ENCODE assay signal across 23 mouse cellular contexts in the genomic region with DNA sequence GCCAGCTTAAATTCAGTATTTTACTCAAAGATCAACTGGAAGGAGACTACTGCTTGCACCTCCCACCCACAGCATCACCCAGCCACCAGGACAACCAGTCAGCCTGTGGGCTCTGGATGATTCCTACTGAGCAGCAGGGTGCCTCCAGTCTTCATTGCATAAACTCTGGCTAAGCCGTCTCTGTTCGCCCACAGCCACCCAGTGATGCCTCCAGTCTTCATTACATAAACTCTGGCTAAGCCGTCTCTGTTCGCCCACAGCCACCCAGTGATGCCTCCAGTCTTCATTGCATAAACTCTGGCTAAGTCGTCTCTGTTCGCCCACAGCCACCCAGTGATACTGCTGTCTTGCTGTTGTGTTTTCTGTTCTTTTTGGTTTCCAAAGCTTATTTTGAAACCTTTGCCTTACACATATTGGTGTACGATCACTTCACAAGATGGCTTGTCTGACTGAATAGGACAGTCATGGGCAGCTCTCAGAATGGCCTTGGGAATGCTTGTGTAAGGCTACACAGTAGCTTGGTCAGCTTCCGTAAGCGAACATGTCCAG.
A peak's percentile ranks its signal among the peaks of the same experiment; 100 is the strongest.
DNase-seq lines count a peak whose midpoint lies in the region; ATAC-seq and TF ChIP-seq lines count a peak whose summit lies in the region.
"Had no signal": no experiment of that assay in that cellular context is flagged by ENCODE, and none has a peak within 500 bp of the region (broad histone marks: within the 10 kb centered on the region; RNA-seq: fewer than 3 reads in every experiment).

No protein-coding gene starts in this region.

- H3K9ac ChIP-seq in midbrain, embryonic 11.5 days (ENCODE audit: low read length), result no peak overlapping the region
- no peak overlapping the region for H3K9ac ChIP-seq in midbrain, postnatal 0 days (replicated peaks; ENCODE audit: low read length, poor library complexity, severe bottlenecking)
- H3K9ac ChIP-seq: embryonic facial prominence, embryonic 13.5 days; forebrain, postnatal 0 days; heart, embryonic 12.5 days; liver, embryonic 12.5 days; lung, embryonic 14.5 days had no signal

- 0 out of 2 replicates have a peak, but pooled peaks cover 4% of the 10 kb centered on the region for H3K4me1 ChIP-seq in heart, embryonic 10.5 days
- H3K4me1 ChIP-seq in midbrain, embryonic 11.5 days (ENCODE audit: control insufficient read depth, insufficient read depth, low read length), result no peaks in the 10 kb centered on the region
- no peaks in the 10 kb centered on the region for H3K4me1 ChIP-seq in midbrain, postnatal 0 days (ENCODE audit: insufficient read depth, low read length)
- no peaks in the 10 kb centered on the region for H3K4me1 ChIP-seq in embryonic facial prominence, embryonic 10.5 days
- H3K4me1 ChIP-seq: liver, embryonic 12.5 days had no signal

- no peak for ATAC-seq in midbrain, embryonic 11.5 days (ENCODE audit: low FRiP score)
- no peak for ATAC-seq in midbrain, postnatal 0 days (ENCODE audit: low FRiP score)
- ATAC-seq: forebrain, postnatal 0 days; hindbrain, postnatal 0 days; liver, embryonic 12.5 days had no signal

- no peaks in the 10 kb centered on the region for H3K36me3 ChIP-seq in heart, embryonic 10.5 days
- H3K36me3 ChIP-seq in midbrain, embryonic 11.5 days (ENCODE audit: control insufficient read depth, insufficient read depth, low read length), result no peaks in the 10 kb centered on the region
- H3K36me3 ChIP-seq in midbrain, postnatal 0 days (ENCODE audit: insufficient read depth, low read length), result no peaks in the 10 kb centered on the region
- no peaks in the 10 kb centered on the region for H3K36me3 ChIP-seq in embryonic facial prominence, embryonic 10.5 days (replicated peaks)
- H3K36me3 ChIP-seq: embryonic facial prominence, embryonic 13.5 days; liver, embryonic 12.5 days had no signal

- DNase-seq in heart, embryonic 10.5 days (ENCODE audit: low spot score), result peak; percentile 43
- DNase-seq in heart, adult 11 months, result no peak
- peak; percentile 62 for DNase-seq in midbrain, embryonic 11.5 days (ENCODE audit: low spot score, missing footprints)
- DNase-seq in midbrain, postnatal 0 days (ENCODE audit: low spot score), result no peak
- peak; percentile 4 for DNase-seq in embryonic facial prominence, embryonic 10.5 days (ENCODE audit: low spot score)
- DNase-seq in left cerebral cortex, postnatal 36 days (ENCODE audit: low spot score in 2 of 2), result peak; percentile 49 to 58
- no peak for DNase-seq in cerebellum, adult 8-10 months
- DNase-seq in ovary, adult 18-20 months (ENCODE audit: low spot score), result no peak
- DNase-seq: adrenal gland, adult 8-10 months; B cell, adult 2 months; cerebellum, adult 18-20 months; forebrain, postnatal 0 days; gastrocnemius, postnatal 36 days; heart, postnatal 36 days; kidney, adult 2 months; kidney, postnatal 14 days; lung, embryonic 14.5 days; midbrain, embryonic 14.5 days; thymus, adult 2 months had no signal

- H3K4me2 ChIP-seq in midbrain, embryonic 11.5 days, result no peak overlapping the region
- no peak overlapping the region for H3K4me2 ChIP-seq in midbrain, postnatal 0 days (ENCODE audit: low read depth, low read length, poor library complexity, severe bottlenecking)
- H3K4me2 ChIP-seq: embryonic facial prominence, embryonic 13.5 days; heart, embryonic 12.5 days; liver, embryonic 12.5 days; lung, embryonic 14.5 days had no signal

- WGBS in heart, embryonic 10.5 days, result 88% methylated on average over 9 of the region's 9 CpGs
- WGBS in midbrain, embryonic 11.5 days, result 90% methylated on average over 9 of the region's 9 CpGs
- WGBS in midbrain, postnatal 0 days, result 91% methylated on average over 9 of the region's 9 CpGs
- WGBS in embryonic facial prominence, embryonic 10.5 days, result 93% methylated on average over 9 of the region's 9 CpGs

- no peak overlapping the region for H3K4me3 ChIP-seq in heart, embryonic 10.5 days
- no peak overlapping the region for H3K4me3 ChIP-seq in midbrain, embryonic 11.5 days (ENCODE audit: low read depth, low read length)
- no peak overlapping the region for H3K4me3 ChIP-seq in midbrain, postnatal 0 days (ENCODE audit: low read depth, low read length)
- no peak overlapping the region for H3K4me3 ChIP-seq in embryonic facial prominence, embryonic 10.5 days
- H3K4me3 ChIP-seq: embryonic facial prominence, embryonic 13.5 days; heart, embryonic 12.5 days; liver, embryonic 12.5 days had no signal

- intact Hi-C loops in left cerebral cortex, postnatal 36 days (cut with DNase I), result no loop called here

- H3K27me3 ChIP-seq in heart, embryonic 10.5 days (ENCODE audit: insufficient read depth, poor library complexity, severe bottlenecking), result no peaks in the 10 kb centered on the region
- no peaks in the 10 kb centered on the region for H3K27me3 ChIP-seq in midbrain, embryonic 11.5 days (ENCODE audit: control insufficient read depth, insufficient read depth, low read length)
- no peaks in the 10 kb centered on the region for H3K27me3 ChIP-seq in midbrain, postnatal 0 days (ENCODE audit: insufficient read depth, low read length)
- no peaks in the 10 kb centered on the region for H3K27me3 ChIP-seq in embryonic facial prominence, embryonic 10.5 days (replicated peaks; ENCODE audit: low read depth, poor library complexity, severe bottlenecking)
- H3K27me3 ChIP-seq: embryonic facial prominence, embryonic 13.5 days; heart, embryonic 12.5 days; liver, embryonic 12.5 days had no signal

- no peak for TF ChIP-seq CTCF in midbrain, postnatal 0 days (IDR thresholded peaks at IDR 0.05)

- H3K9me3 ChIP-seq in heart, embryonic 10.5 days, result no peaks in the 10 kb centered on the region
- no peaks in the 10 kb centered on the region for H3K9me3 ChIP-seq in midbrain, embryonic 11.5 days (ENCODE audit: control insufficient read depth, low read length)
- no peaks in the 10 kb centered on the region for H3K9me3 ChIP-seq in midbrain, postnatal 0 days (ENCODE audit: low read length)
- H3K9me3 ChIP-seq in embryonic facial prominence, embryonic 10.5 days, result no peaks in the 10 kb centered on the region
- H3K9me3 ChIP-seq: embryonic facial prominence, embryonic 13.5 days had no signal

- H3K27ac ChIP-seq in heart, embryonic 10.5 days, result no peak overlapping the region
- H3K27ac ChIP-seq in midbrain, embryonic 11.5 days (ENCODE audit: low read depth, low read length), result no peak overlapping the region
- H3K27ac ChIP-seq in midbrain, postnatal 0 days (ENCODE audit: low read depth, low read length), result no peak overlapping the region
- no peak overlapping the region for H3K27ac ChIP-seq in embryonic facial prominence, embryonic 10.5 days (replicated peaks)
- H3K27ac ChIP-seq: embryonic facial prominence, embryonic 13.5 days; hindbrain, postnatal 0 days; liver, embryonic 12.5 days had no signal

Comparison
In these comparisons a context has a peak if more than half of its experiments do, and no peak if none do; other contexts are left out.
1. DNase-seq: peak in heart, embryonic 10.5 days (single experiment), midbrain, embryonic 11.5 days (single experiment), embryonic facial prominence, embryonic 10.5 days (single experiment) and left cerebral cortex, postnatal 36 days (2 of 2); none in heart, adult 11 months (single experiment), midbrain, postnatal 0 days (single experiment), cerebellum, adult 8-10 months (single experiment) and ovary, adult 18-20 months (single experiment).